Mouse (Mus musculus): Measurements from ENCODE around the gene Cct4. TPM values are rescaled to one million over a fixed set of nuclear protein-coding genes. Genes with fewer than 3 reads are reported as not detected.

Cct4 gene
- polyA plus RNA-seq, 1 experiment from 2014 or later, result 263 TPM

- Histone ChIP-seq H3K27me3 (replicated peaks; ENCODE audit: control insufficient read depth, insufficient read depth, low read length) (no peaks in the 10 kb centered on the region), H3K9me3 (ENCODE audit: control insufficient read depth, low read length) (no peaks in the 10 kb centered on the region), H3K4me1 (ENCODE audit: control insufficient read depth, insufficient read depth, low read depth, low read length) (no peaks in the 10 kb centered on the region), H3K4me2 (ENCODE audit: low read length) (no peak overlapping the region), H3K27ac (ENCODE audit: low read depth, low read length) (no peak overlapping the region), H3K9ac (ENCODE audit: low read depth, low read length) (no peak overlapping the region), H3K36me3 (ENCODE audit: control insufficient read depth, insufficient read depth, low read length) (no peaks in the 10 kb centered on the region), H3K4me3 (ENCODE audit: low read length) (no peak overlapping the region)
- ATAC-seq, result no peak
- WGBS, result 74% methylated on average over 6 of the region's 6 CpGs
These were observed 24.7 kb downstream of the Cct4 start for GRCm38 (mm10) chr11:23014996-23015395.

DNA sequence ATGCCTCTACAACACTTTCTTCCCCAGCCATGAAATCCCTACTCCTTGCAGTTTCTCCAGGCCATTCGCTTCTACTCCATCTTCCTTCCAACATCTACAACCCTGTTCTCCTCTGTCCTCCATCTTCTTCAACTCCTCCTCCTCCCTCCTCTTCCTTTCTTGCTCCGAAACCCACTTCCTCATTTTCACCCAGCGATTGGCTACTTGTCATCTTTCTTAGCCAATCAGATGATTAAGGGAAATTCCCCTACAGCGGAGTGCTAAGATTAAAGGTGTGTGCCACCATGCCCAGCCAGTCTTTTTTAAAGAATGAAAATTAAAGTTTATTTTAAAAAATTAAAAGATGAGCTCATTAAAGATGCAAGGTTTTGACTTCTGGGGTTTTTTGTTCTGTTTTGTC is 27.6 kb downstream of the Cct4 start:
- H3K4me1 ChIP-seq (ENCODE audit: control insufficient read depth, insufficient read depth, low read depth, low read length), result no peaks in the 10 kb centered on the region
- no peak overlapping the region for H3K4me3 ChIP-seq (ENCODE audit: low read length)
- no peaks in the 10 kb centered on the region for H3K36me3 ChIP-seq (ENCODE audit: control insufficient read depth, insufficient read depth, low read length)
- WGBS, result 98% methylated on average over 4 of the region's 4 CpGs
- no peak for ATAC-seq
- no peak overlapping the region for H3K9ac ChIP-seq (ENCODE audit: low read depth, low read length)
- H3K9me3 ChIP-seq (ENCODE audit: control insufficient read depth, low read length), result no peaks in the 10 kb centered on the region
- H3K27ac ChIP-seq (ENCODE audit: low read depth, low read length), result no peak overlapping the region
- no peaks in the 10 kb centered on the region for H3K27me3 ChIP-seq (replicated peaks; ENCODE audit: control insufficient read depth, insufficient read depth, low read length)
- H3K4me2 ChIP-seq (ENCODE audit: low read length), result no peak overlapping the region

GRCm38 (mm10) chr11:23020116-23020770 is 29.9 kb downstream of the Cct4 start:
- H3K27me3 ChIP-seq (replicated peaks; ENCODE audit: control insufficient read depth, insufficient read depth, low read length), result no peaks in the 10 kb centered on the region
- H3K9me3 ChIP-seq (ENCODE audit: control insufficient read depth, low read length), result no peaks in the 10 kb centered on the region
- no peaks in the 10 kb centered on the region for H3K36me3 ChIP-seq (ENCODE audit: control insufficient read depth, insufficient read depth, low read length)
- no peak overlapping the region for H3K27ac ChIP-seq (ENCODE audit: low read depth, low read length)
- 64% methylated on average over 24 of the region's 24 CpGs for WGBS
- no peak overlapping the region for H3K9ac ChIP-seq (ENCODE audit: low read depth, low read length)
- H3K4me2 ChIP-seq (ENCODE audit: low read length), result no peak overlapping the region
- H3K4me3 ChIP-seq (ENCODE audit: low read length), result no peak overlapping the region
- no peak for ATAC-seq
- no peaks in the 10 kb centered on the region for H3K4me1 ChIP-seq (ENCODE audit: control insufficient read depth, insufficient read depth, low read depth, low read length)

- no peaks in the 10 kb centered on the region for H3K4me1 ChIP-seq (ENCODE audit: control insufficient read depth, insufficient read depth, low read depth, low read length)
- no peaks in the 10 kb centered on the region for H3K27me3 ChIP-seq (replicated peaks; ENCODE audit: control insufficient read depth, insufficient read depth, low read length)
- no peak overlapping the region for H3K4me3 ChIP-seq (ENCODE audit: low read length)
- 93% methylated on average over 14 of the region's 14 CpGs for WGBS
- H3K36me3 ChIP-seq (ENCODE audit: control insufficient read depth, insufficient read depth, low read length), result no peaks in the 10 kb centered on the region
- no peak overlapping the region for H3K4me2 ChIP-seq (ENCODE audit: low read length)
- no peak for ATAC-seq
- H3K9ac ChIP-seq (ENCODE audit: low read depth, low read length), result no peak overlapping the region
- no peaks in the 10 kb centered on the region for H3K9me3 ChIP-seq (ENCODE audit: control insufficient read depth, low read length)
- no peak overlapping the region for H3K27ac ChIP-seq (ENCODE audit: low read depth, low read length)
These were observed 30.5 kb downstream of the Cct4 start for GRCm38 (mm10) chr11:23020841-23021240.

DNA sequence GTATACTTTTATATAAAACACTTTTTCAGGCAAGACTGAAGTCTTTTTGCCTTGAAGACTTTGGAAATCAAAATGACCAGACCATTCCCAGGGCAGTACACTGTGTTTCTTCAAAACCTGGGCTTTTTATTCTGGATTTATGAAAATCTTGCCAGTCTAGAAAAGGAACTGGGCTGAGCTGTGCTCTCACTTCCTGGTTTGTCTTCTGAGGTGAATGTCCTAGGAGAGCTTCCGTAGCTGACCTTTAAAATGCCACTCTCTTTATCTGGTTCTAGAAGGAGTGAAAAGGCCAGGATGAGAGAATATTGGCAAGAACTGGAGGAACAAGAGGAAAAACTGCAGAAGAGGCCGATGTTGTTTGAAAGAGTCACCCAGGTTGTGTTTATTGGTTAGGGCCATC is 32.8 kb downstream of the Cct4 start:
- WGBS, result 96% methylated on average over 2 of the region's 2 CpGs
- H3K4me1 ChIP-seq (ENCODE audit: control insufficient read depth, insufficient read depth, low read depth, low read length), result no peaks in the 10 kb centered on the region
- H3K9me3 ChIP-seq (ENCODE audit: control insufficient read depth, low read length), result no peaks in the 10 kb centered on the region
- H3K9ac ChIP-seq (ENCODE audit: low read depth, low read length), result no peak overlapping the region
- no peak for ATAC-seq
- H3K27ac ChIP-seq (ENCODE audit: low read depth, low read length), result no peak overlapping the region
- no peak overlapping the region for H3K4me3 ChIP-seq (ENCODE audit: low read length)
- no peaks in the 10 kb centered on the region for H3K27me3 ChIP-seq (replicated peaks; ENCODE audit: control insufficient read depth, insufficient read depth, low read length)
- H3K36me3 ChIP-seq (ENCODE audit: control insufficient read depth, insufficient read depth, low read length), result no peaks in the 10 kb centered on the region
- H3K4me2 ChIP-seq (ENCODE audit: low read length), result no peak overlapping the region

DNA sequence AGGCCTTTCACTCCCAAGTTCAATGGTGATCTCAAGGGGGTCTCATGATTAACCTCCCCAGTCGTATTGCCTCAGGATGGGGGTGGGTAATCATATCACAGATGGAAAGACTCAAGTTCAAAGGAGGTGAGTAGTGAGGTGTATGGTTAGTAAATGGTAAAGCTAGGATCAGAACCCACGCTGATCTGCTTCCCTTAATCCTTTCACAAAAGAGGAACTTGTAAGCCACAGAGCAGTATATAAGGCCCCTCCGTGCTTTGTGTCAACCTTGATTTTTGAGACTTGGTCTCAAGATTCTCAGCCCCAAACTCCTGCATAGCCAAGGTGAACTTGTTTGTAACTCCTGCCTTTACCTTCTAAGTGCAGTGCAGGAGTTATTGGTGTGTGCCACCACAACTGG is 33.9 kb downstream of the Cct4 start:
- Histone ChIP-seq H3K4me1 (ENCODE audit: control insufficient read depth, insufficient read depth, low read depth, low read length) (no peaks in the 10 kb centered on the region), H3K27me3 (replicated peaks; ENCODE audit: control insufficient read depth, insufficient read depth, low read length) (no peaks in the 10 kb centered on the region), H3K9ac (ENCODE audit: low read depth, low read length) (no peak overlapping the region), H3K27ac (ENCODE audit: low read depth, low read length) (no peak overlapping the region), H3K4me2 (ENCODE audit: low read length) (no peak overlapping the region), H3K36me3 (ENCODE audit: control insufficient read depth, insufficient read depth, low read length) (no peaks in the 10 kb centered on the region), H3K4me3 (ENCODE audit: low read length) (no peak overlapping the region), H3K9me3 (ENCODE audit: control insufficient read depth, low read length) (no peaks in the 10 kb centered on the region)
- ATAC-seq, result no peak
- 74% methylated on average over 3 of the region's 3 CpGs for WGBS

DNA sequence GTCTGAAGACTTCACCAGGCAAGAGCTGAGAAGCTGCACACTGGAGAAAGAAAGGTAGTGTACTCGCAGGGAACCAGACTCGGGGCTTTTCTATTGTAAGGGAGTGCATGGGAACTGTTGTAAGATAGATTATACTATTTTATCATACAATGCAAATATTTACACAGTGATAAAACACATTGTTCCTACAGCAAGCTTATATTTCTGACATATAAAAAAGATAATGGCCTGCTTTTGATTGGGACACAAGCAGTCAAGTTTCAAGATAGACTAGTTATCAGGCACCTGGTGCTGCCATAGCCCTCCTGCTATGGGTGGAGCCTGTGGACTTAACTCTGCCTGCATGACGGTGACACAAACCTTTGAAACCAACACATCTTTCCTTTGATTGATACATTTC is 38.6 kb downstream of the Cct4 start:
- Histone ChIP-seq H3K27ac (ENCODE audit: low read depth, low read length) (no peak overlapping the region), H3K4me3 (ENCODE audit: low read length) (no peak overlapping the region), H3K27me3 (replicated peaks; ENCODE audit: control insufficient read depth, insufficient read depth, low read length) (no peaks in the 10 kb centered on the region), H3K4me1 (ENCODE audit: control insufficient read depth, insufficient read depth, low read depth, low read length) (no peaks in the 10 kb centered on the region), H3K36me3 (ENCODE audit: control insufficient read depth, insufficient read depth, low read length) (no peaks in the 10 kb centered on the region), H3K9me3 (ENCODE audit: control insufficient read depth, low read length) (no peaks in the 10 kb centered on the region), H3K9ac (ENCODE audit: low read depth, low read length) (no peak overlapping the region), H3K4me2 (ENCODE audit: low read length) (no peak overlapping the region)
- WGBS, result 82% methylated on average over 3 of the region's 3 CpGs
- ATAC-seq, result no peak

GRCm38 (mm10) chr11:23029399-23029798 is 39.1 kb downstream of the Cct4 start:
- Histone ChIP-seq H3K27me3 (replicated peaks; ENCODE audit: control insufficient read depth, insufficient read depth, low read length) (no peaks in the 10 kb centered on the region), H3K4me2 (ENCODE audit: low read length) (no peak overlapping the region), H3K9ac (ENCODE audit: low read depth, low read length) (no peak overlapping the region), H3K4me3 (ENCODE audit: low read length) (no peak overlapping the region), H3K9me3 (ENCODE audit: control insufficient read depth, low read length) (no peaks in the 10 kb centered on the region), H3K27ac (ENCODE audit: low read depth, low read length) (no peak overlapping the region), H3K36me3 (ENCODE audit: control insufficient read depth, insufficient read depth, low read length) (no peaks in the 10 kb centered on the region), H3K4me1 (ENCODE audit: control insufficient read depth, insufficient read depth, low read depth, low read length) (no peaks in the 10 kb centered on the region)
- 81% methylated on average over 6 of the region's 6 CpGs for WGBS
- no peak for ATAC-seq

DNA sequence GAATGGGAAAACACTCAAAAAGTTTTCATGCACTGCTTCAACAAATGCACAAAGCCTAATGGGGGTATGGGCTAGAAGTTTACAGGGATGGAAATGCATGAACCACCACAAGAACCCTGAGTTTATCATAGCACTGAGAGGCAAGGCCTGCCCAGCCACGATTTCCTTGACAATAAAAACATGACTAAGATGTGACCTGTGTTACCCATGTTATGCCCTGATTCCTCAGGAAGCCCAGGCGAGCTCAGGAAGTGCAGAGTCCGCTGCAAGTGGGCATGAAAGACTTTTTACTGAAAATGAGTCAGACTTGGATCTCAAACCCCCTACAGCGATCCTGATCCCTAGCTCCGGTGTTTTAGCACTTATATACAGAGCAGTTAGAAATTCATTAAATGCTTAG is 56.9 kb downstream of the Cct4 start:
- Histone ChIP-seq H3K4me2 (ENCODE audit: low read length) (no peak overlapping the region), H3K9ac (ENCODE audit: low read depth, low read length) (no peak overlapping the region), H3K27me3 (replicated peaks; ENCODE audit: control insufficient read depth, insufficient read depth, low read length) (no peaks in the 10 kb centered on the region), H3K27ac (ENCODE audit: low read depth, low read length) (no peak overlapping the region), H3K36me3 (ENCODE audit: control insufficient read depth, insufficient read depth, low read length) (no peaks in the 10 kb centered on the region), H3K4me1 (ENCODE audit: control insufficient read depth, insufficient read depth, low read depth, low read length) (no peaks in the 10 kb centered on the region; the same call in 1 of the 2 replicates), H3K4me3 (ENCODE audit: low read length) (no peak overlapping the region), H3K9me3 (ENCODE audit: control insufficient read depth, low read length) (no peaks in the 10 kb centered on the region)
- 75% methylated on average over 5 of the region's 5 CpGs for WGBS
- ATAC-seq, result no peak
